Mouse (Mus musculus): ENCODE measurements around the gene Kcne1. TPM values are rescaled to one million over a fixed set of nuclear protein-coding genes. Genes with fewer than 3 reads are reported as not detected.

Kcne1 gene
- polyA plus RNA-seq, 1 experiment from 2014 or later: 64.5 TPM

DNA sequence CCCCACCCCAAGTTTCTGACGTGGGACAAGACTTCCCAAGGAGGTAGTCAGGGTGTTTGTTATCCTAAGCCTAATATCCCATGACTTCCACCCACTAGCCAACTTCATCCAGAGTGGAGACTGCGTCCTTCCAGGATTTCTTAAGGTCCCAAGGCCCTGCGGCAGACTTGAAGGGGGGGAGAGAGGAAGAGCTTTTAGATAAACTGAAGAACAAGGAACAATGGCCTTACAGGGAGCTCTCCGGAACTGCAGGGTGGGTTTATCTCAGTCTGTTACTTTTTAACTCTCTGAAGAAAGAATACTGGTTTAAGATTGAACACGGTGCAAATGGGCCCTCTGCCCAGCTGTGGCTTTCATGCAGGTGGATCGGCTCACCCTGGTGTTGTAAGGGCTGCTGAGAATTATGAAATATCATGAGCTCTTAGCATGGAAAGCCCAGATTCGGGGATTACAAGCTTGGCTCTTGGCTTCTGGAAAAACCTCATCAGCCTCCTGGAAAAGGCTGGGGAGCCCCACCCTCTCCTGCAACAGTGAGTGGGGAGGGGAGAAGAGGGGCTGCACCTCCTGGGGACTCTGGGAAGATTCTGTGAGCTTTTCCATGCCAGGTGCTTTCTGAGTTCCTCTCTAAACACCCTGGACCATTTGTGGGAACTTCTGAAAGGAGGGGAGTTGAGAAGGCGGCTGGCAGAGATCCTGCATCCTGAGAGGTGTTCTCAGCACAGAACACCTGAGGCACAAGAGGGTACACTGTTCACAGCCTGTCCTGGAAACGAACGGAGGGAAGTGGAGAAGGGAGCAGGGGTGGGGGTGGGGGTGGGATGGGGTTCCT, 38.7 kb upstream of the Kcne1 start:
- Histone ChIP-seq H3K9me3 (replicated peaks; ENCODE audit: control insufficient read depth, low read length) (no peaks in the 10 kb centered on the region), H3K9ac (ENCODE audit: low read depth, low read length) (peak overlapping the region; percentile 83), H3K4me2 (peak overlapping the region; percentile 72), H3K4me1 (ENCODE audit: control insufficient read depth, insufficient read depth, low read length) (peaks cover 47% of the 10 kb centered on the region), H3K4me3 (ENCODE audit: low read depth, low read length) (peak overlapping the region; percentile 61), H3K27me3 (ENCODE audit: control insufficient read depth, insufficient read depth, low read length) (no peaks in the 10 kb centered on the region), H3K36me3 (ENCODE audit: control insufficient read depth, insufficient read depth, low read length) (peaks cover 23% of the 10 kb centered on the region), H3K27ac (ENCODE audit: low read depth, low read length) (peak overlapping the region; percentile 95)
- ATAC-seq (replicated peaks; ENCODE audit: insufficient number of reproducible peaks, low FRiP score, low TSS enrichment): no peak
- WGBS (ENCODE audit: insufficient replicate concordance): 38% methylated on average over 10 of the region's 10 CpGs

DNA sequence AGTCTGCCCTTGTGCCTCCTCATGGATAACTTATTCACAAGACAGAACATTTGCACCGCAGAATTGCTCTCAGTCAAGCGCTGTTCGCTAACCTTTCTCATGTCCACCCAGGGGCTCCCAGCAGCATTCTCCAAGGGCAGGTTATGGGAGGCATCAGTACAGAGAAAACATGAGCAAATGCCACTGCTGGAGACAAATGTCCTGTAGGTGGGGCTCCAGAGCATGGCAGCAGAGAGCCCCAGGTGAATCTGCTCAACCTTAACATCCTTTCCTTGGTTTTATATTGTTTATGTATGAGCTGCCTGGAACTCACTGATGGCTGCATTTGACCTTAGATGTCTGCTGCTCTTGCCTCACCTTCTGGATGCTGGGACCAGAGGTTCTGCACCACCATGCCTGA, 34.5 kb upstream of the Kcne1 start:
- Histone ChIP-seq H3K4me3 (ENCODE audit: low read depth, low read length) (no peak overlapping the region), H3K4me1 (ENCODE audit: control insufficient read depth, insufficient read depth, low read length) (peaks cover 20% of the 10 kb centered on the region), H3K9me3 (replicated peaks; ENCODE audit: control insufficient read depth, low read length) (no peaks in the 10 kb centered on the region), H3K27ac (ENCODE audit: low read depth, low read length) (no peak overlapping the region), H3K4me2 (no peak overlapping the region), H3K9ac (ENCODE audit: low read depth, low read length) (no peak overlapping the region), H3K36me3 (ENCODE audit: control insufficient read depth, insufficient read depth, low read length) (peaks cover 27% of the 10 kb centered on the region), H3K27me3 (ENCODE audit: control insufficient read depth, insufficient read depth, low read length) (no peaks in the 10 kb centered on the region)
- 94% methylated on average over 3 of the region's 3 CpGs for WGBS (ENCODE audit: insufficient replicate concordance)
- no peak for ATAC-seq (replicated peaks; ENCODE audit: insufficient number of reproducible peaks, low FRiP score, low TSS enrichment)

DNA sequence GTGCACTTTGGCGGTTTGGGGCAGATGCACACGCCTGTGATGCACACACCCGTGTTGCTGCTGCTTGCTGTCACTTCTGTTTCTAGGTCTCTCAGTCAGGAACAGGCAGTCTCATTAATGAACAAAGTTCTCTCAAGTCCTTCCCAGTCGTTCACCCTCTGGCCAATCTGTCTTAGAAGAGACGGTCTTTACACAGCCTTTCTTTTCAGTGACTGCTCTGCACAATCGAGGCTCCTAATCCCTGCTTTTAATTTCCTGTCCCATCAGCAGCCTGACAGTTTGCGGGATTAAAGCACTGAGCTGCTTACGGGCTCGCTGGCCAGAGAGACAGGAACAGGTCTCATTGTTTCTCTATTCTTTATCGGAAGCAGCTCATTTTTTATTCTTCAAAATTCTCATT, 28.4 kb upstream of the Kcne1 start:
- H3K36me3 ChIP-seq (ENCODE audit: control insufficient read depth, insufficient read depth, low read length): peaks cover 4% of the 10 kb centered on the region; the same call in 1 of the 2 replicates
- ATAC-seq (replicated peaks; ENCODE audit: insufficient number of reproducible peaks, low FRiP score, low TSS enrichment): no peak
- H3K9me3 ChIP-seq (replicated peaks; ENCODE audit: control insufficient read depth, low read length): no peaks in the 10 kb centered on the region
- no peak overlapping the region for H3K27ac ChIP-seq (ENCODE audit: low read depth, low read length)
- H3K27me3 ChIP-seq (ENCODE audit: control insufficient read depth, insufficient read depth, low read length): no peaks in the 10 kb centered on the region
- 0 out of 2 replicates have a peak, but pooled peaks cover 3% of the 10 kb centered on the region for H3K4me1 ChIP-seq (ENCODE audit: control insufficient read depth, insufficient read depth, low read length)
- WGBS (ENCODE audit: insufficient replicate concordance): 74% methylated on average over 10 of the region's 10 CpGs
- no peak overlapping the region for H3K9ac ChIP-seq (ENCODE audit: low read depth, low read length)
- no peak overlapping the region for H3K4me2 ChIP-seq
- no peak overlapping the region for H3K4me3 ChIP-seq (ENCODE audit: low read depth, low read length)

DNA sequence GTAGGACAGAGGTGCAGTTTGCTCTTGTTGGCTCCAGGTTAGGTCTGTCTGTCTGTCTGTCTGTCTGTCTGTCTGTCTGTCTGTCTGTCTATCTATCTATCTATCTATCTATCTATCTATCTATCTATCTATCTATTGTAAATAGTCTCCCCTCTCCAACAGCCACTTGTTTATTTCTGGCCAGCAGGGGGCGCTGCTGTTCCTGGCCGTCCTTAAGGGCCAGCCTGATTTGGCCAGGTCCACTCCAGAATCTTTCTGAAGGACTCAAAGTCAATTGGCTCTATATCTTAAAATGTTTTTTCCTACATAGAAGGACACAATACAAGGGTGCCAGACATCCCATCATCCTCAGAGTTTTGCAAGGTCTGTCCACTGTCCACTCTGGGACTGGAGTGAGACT, 25.8 kb upstream of the Kcne1 start:
- no peak overlapping the region for H3K27ac ChIP-seq (ENCODE audit: low read depth, low read length)
- ATAC-seq (replicated peaks; ENCODE audit: insufficient number of reproducible peaks, low FRiP score, low TSS enrichment): no peak

DNA sequence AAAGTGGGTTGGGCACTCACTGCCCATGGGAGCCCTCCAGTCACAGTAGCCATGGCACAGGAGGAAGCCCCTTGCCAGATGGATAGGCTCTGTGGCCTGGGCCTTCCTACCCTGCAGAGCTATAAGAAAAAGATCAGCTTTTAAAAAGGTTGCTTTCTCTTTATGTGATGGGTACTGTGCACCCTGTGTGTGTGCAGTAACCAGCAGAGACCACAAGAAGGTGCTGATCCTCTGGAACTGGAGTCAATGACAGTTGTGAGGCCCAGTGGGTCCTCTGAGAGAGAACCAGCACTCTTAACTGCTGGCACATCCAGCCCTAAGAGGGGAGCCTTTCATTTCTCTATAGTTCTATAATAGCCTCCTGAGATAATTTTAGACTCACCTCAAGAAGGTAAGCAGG, 24.1 kb upstream of the Kcne1 start:
- H3K27me3 ChIP-seq (ENCODE audit: control insufficient read depth, insufficient read depth, low read length): no peaks in the 10 kb centered on the region
- ATAC-seq (replicated peaks; ENCODE audit: insufficient number of reproducible peaks, low FRiP score, low TSS enrichment): no peak
- 0 out of 2 replicates have a peak, but pooled peaks cover 3% of the 10 kb centered on the region for H3K4me1 ChIP-seq (ENCODE audit: control insufficient read depth, insufficient read depth, low read length)
- no peak overlapping the region for H3K4me3 ChIP-seq (ENCODE audit: low read depth, low read length)
- no peaks in the 10 kb centered on the region for H3K36me3 ChIP-seq (ENCODE audit: control insufficient read depth, insufficient read depth, low read length)
- no peak overlapping the region for H3K27ac ChIP-seq (ENCODE audit: low read depth, low read length)
- H3K9me3 ChIP-seq (replicated peaks; ENCODE audit: control insufficient read depth, low read length): no peaks in the 10 kb centered on the region
- H3K9ac ChIP-seq (ENCODE audit: low read depth, low read length): no peak overlapping the region
- no peak overlapping the region for H3K4me2 ChIP-seq

More for the DNA sequence above, 25.8 kb upstream of the Kcne1 start:
- 6% methylated on average over 2 of the region's 2 CpGs for WGBS (ENCODE audit: insufficient replicate concordance)
- Histone ChIP-seq H3K27me3 (ENCODE audit: control insufficient read depth, insufficient read depth, low read length) (no peaks in the 10 kb centered on the region), H3K4me2 (no peak overlapping the region), H3K4me1 (ENCODE audit: control insufficient read depth, insufficient read depth, low read length) (0 out of 2 replicates have a peak, but pooled peaks cover 3% of the 10 kb centered on the region), H3K9ac (ENCODE audit: low read depth, low read length) (no peak overlapping the region), H3K9me3 (replicated peaks; ENCODE audit: control insufficient read depth, low read length) (no peaks in the 10 kb centered on the region), H3K36me3 (ENCODE audit: control insufficient read depth, insufficient read depth, low read length) (no peaks in the 10 kb centered on the region), H3K4me3 (ENCODE audit: low read depth, low read length) (no peak overlapping the region)

DNA sequence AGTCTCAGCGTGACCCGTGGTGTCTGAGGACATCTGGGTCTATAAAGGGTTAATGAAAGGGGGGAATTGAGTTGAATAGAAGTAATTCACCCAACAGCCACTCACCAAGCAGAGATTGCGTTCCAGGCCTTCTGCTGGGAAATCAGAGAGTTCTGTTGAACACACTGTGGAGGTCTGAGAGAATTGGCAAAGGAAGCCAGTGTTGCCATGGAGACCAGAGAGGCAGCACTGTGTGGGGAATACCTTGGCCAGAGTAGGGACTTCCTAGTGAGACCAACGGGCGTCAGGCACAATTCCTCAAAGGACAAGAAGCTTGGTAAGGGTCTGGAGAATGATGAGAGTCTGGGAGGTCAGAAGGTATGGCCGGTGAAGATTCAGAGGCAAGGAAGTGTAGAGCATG, 23.2 kb upstream of the Kcne1 start:
- Histone ChIP-seq H3K4me3 (ENCODE audit: low read depth, low read length) (no peak overlapping the region), H3K27me3 (ENCODE audit: control insufficient read depth, insufficient read depth, low read length) (no peaks in the 10 kb centered on the region), H3K4me2 (no peak overlapping the region), H3K9me3 (replicated peaks; ENCODE audit: control insufficient read depth, low read length) (no peaks in the 10 kb centered on the region), H3K9ac (ENCODE audit: low read depth, low read length) (no peak overlapping the region), H3K36me3 (ENCODE audit: control insufficient read depth, insufficient read depth, low read length) (no peaks in the 10 kb centered on the region), H3K27ac (ENCODE audit: low read depth, low read length) (no peak overlapping the region), H3K4me1 (ENCODE audit: control insufficient read depth, insufficient read depth, low read length) (0 out of 2 replicates have a peak, but pooled peaks cover 3% of the 10 kb centered on the region)
- WGBS (ENCODE audit: insufficient replicate concordance): 67% methylated on average over 6 of the region's 6 CpGs
- no peak for ATAC-seq (replicated peaks; ENCODE audit: insufficient number of reproducible peaks, low FRiP score, low TSS enrichment)

DNA sequence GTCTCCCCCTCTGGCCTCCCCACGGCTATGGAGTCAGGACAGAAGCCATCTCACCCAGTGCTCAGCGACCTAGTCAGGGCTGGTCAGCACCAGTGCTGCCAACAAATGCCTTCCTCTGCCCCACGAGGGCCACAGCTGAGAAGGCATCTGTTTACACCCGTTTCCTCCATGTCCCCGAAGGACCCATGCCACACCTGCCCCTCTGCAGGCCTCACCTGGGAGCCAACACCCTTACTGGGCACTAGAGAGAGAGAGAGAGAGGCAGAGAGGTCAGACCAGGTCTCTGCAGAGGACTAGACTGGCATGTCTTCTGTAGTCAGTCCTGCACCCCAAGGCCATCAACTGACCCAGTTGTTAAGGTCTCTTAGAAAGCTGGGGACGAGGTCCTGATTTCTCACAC, 21.8 kb upstream of the Kcne1 start:
- Histone ChIP-seq H3K4me1 (ENCODE audit: control insufficient read depth, insufficient read depth, low read length) (0 out of 2 replicates have a peak, but pooled peaks cover 3% of the 10 kb centered on the region), H3K9ac (ENCODE audit: low read depth, low read length) (no peak overlapping the region), H3K4me3 (ENCODE audit: low read depth, low read length) (no peak overlapping the region), H3K27me3 (ENCODE audit: control insufficient read depth, insufficient read depth, low read length) (no peaks in the 10 kb centered on the region), H3K27ac (ENCODE audit: low read depth, low read length) (no peak overlapping the region), H3K36me3 (ENCODE audit: control insufficient read depth, insufficient read depth, low read length) (no peaks in the 10 kb centered on the region), H3K4me2 (no peak overlapping the region), H3K9me3 (replicated peaks; ENCODE audit: control insufficient read depth, low read length) (no peaks in the 10 kb centered on the region)
- WGBS (ENCODE audit: insufficient replicate concordance): 76% methylated on average over 6 of the region's 6 CpGs
- no peak for ATAC-seq (replicated peaks; ENCODE audit: insufficient number of reproducible peaks, low FRiP score, low TSS enrichment)

DNA sequence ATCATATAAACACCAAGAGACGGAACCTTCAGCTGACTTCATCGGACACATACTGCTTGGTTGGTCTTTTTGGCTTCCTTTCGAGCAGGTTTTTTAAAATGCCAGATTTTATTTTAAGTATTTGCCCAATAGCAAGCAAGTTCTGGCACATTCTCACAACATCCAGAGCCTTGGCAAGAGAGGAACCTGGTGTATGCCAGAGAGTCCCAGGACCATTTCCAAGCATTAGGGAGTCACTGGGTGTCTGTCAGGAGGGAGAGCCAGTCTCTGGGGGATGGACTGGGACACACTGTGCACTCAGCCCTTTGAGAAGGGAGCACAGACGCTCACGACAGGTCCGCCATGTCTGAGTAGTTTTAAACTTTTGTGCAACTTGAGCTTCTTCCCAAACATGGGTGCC, 17.7 kb upstream of the Kcne1 start:
- Histone ChIP-seq H3K9ac (ENCODE audit: low read depth, low read length) (no peak overlapping the region), H3K4me3 (ENCODE audit: low read depth, low read length) (no peak overlapping the region), H3K9me3 (replicated peaks; ENCODE audit: control insufficient read depth, low read length) (no peaks in the 10 kb centered on the region), H3K36me3 (ENCODE audit: control insufficient read depth, insufficient read depth, low read length) (no peaks in the 10 kb centered on the region), H3K27ac (ENCODE audit: low read depth, low read length) (no peak overlapping the region), H3K27me3 (ENCODE audit: control insufficient read depth, insufficient read depth, low read length) (no peaks in the 10 kb centered on the region), H3K4me2 (no peak overlapping the region), H3K4me1 (ENCODE audit: control insufficient read depth, insufficient read depth, low read length) (peaks cover 6% of the 10 kb centered on the region; the same call in 1 of the 2 replicates)
- WGBS (ENCODE audit: insufficient replicate concordance): 91% methylated on average over 6 of the region's 6 CpGs
- no peak for ATAC-seq (replicated peaks; ENCODE audit: insufficient number of reproducible peaks, low FRiP score, low TSS enrichment)

DNA sequence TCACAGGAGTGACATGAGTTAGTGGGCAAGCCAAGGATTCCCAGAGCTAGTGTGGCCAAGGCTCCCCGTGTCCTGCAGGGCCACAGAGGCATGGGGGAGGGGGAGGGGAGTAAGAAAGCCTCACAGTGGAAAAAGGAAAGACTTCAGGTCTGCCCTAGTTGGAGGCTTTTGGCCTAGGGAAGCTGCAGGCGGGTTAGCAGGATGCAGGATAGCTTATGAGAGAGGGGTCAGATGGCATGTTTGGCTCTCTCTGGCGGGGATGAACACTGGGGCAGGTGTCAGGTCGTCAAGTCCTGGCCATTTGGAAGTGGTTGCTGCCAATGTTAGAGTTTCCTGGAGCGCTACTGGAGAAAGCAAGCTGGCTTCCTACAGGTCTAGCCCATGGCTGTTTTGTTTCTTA, 12.4 kb upstream of the Kcne1 start:
- Histone ChIP-seq H3K36me3 (ENCODE audit: control insufficient read depth, insufficient read depth, low read length) (no peaks in the 10 kb centered on the region), H3K27ac (ENCODE audit: low read depth, low read length) (no peak overlapping the region), H3K9me3 (replicated peaks; ENCODE audit: control insufficient read depth, low read length) (no peaks in the 10 kb centered on the region), H3K27me3 (ENCODE audit: control insufficient read depth, insufficient read depth, low read length) (no peaks in the 10 kb centered on the region), H3K4me3 (ENCODE audit: low read depth, low read length) (no peak overlapping the region), H3K4me2 (no peak overlapping the region), H3K4me1 (ENCODE audit: control insufficient read depth, insufficient read depth, low read length) (peaks cover 31% of the 10 kb centered on the region), H3K9ac (ENCODE audit: low read depth, low read length) (no peak overlapping the region)
- no peak for ATAC-seq (replicated peaks; ENCODE audit: insufficient number of reproducible peaks, low FRiP score, low TSS enrichment)
- WGBS (ENCODE audit: insufficient replicate concordance): 51% methylated on average over 5 of the region's 5 CpGs

Data from heart, embryonic 11.5 days (tissue).